Mouse (Mus musculus): ENCODE results near the gene Rtl8b.

DNA sequence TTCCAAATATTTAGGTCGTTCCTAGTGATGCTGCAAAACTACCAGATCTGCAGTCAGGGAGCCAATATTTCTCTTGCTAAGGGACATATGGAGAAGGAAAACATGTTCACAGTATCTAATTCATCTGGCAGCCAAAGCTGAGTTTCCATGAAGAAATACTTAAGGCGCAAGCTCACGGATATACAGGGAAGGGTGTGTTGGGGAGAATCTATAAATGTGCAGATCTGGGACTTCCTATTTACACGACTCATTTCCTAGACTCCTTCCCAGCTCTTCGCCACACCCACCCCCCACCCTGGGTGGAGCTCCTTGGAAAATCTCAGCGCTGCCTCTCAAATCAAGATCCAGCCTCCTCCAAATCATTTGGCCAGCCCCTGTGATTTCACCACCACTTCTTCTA is 24.3 kb downstream of the Rtl8b start:
- TF ChIP-seq CTCF (IDR thresholded peaks at IDR 0.05; ENCODE audit: control insufficient read depth, insufficient read depth, low read length) (no peak), POLR2A (IDR thresholded peaks at IDR 0.05; ENCODE audit: borderline replicate concordance, control insufficient read depth, low read depth, low read length) (no peak)

Measured in bone marrow, adult 2 months (tissue).